Mouse (Mus musculus) heart, postnatal 25 days (tissue): ENCODE results near the gene Gpr45. TPM values are rescaled to one million over a fixed set of nuclear protein-coding genes. Genes with fewer than 3 reads are reported as not detected.

Source experiments
- DNase-seq: peaks from one replicate; pipeline ENCODE4 v3.0.0; 2022; ENCODE audit warnings: low spot score
- intact Hi-C: fragments of 180-260 bp; cut with DNase I; formaldehyde crosslinking; loops from one replicate; pipeline ENCODE4 v1.15.1; 2025
- microRNA-seq: library from miRNA; unstranded; fragments of <30 nt; microRNA quantifications from one replicate; pipeline ENCODE4 v1.2.0, GENCODE M21; 2022
- total RNA-seq, 2 experiments: library from RNA; stranded (reverse); gene quantifications; 2 replicates each; pipeline ENCODE4 v1.2.3; 2021

The Gpr45 gene
- total RNA-seq, 2 experiments from 2014 or later = 0.23 to 0.34 TPM

GRCm38 (mm10) chr1:43045204-43045982 is 92.7 kb downstream of the Gpr45 start:
- no peak for DNase-seq
- intact Hi-C loops = no loop called here

GRCm38 (mm10) chr1:43046990-43047389 is 94.3 kb downstream of the Gpr45 start:
- intact Hi-C loops = no loop called here
- DNase-seq = no peak

- no peak for DNase-seq
- intact Hi-C loops = no loop called here
Measured at GRCm38 (mm10) chr1:43047811-43048210, 95.1 kb downstream of the Gpr45 start.

GRCm38 (mm10) chr1:43051903-43052302 is 99.2 kb downstream of the Gpr45 start:
- no peak for DNase-seq
- intact Hi-C loops = no loop called here

GRCm38 (mm10) chr1:43065615-43066310 is 113.1 kb downstream of the Gpr45 start:
- DNase-seq = no peak
- intact Hi-C loops = loop anchor here (1.0 kb wide), 1 partner anchor 150 kb away; no protein-coding TSS in a partner anchor

GRCm38 (mm10) chr1:43066573-43066972 is 113.9 kb downstream of the Gpr45 start:
- DNase-seq = no peak
- intact Hi-C loops = loop anchor here (1.0 kb wide), 1 partner anchor 151 kb away; no protein-coding TSS in a partner anchor

GRCm38 (mm10) chr1:43067551-43067950 is 114.9 kb downstream of the Gpr45 start:
- intact Hi-C loops = no loop called here
- no peak for DNase-seq

- intact Hi-C loops = no loop called here
- DNase-seq = no peak
Measured at GRCm38 (mm10) chr1:43070726-43071125, 118.1 kb downstream of the Gpr45 start.

GRCm38 (mm10) chr1:43072028-43072427 is 119.4 kb downstream of the Gpr45 start:
- intact Hi-C loops = no loop called here
- DNase-seq = no peak

GRCm38 (mm10) chr1:43072561-43072960 is 119.9 kb downstream of the Gpr45 start:
- DNase-seq = no peak
- intact Hi-C loops = no loop called here

GRCm38 (mm10) chr1:43074791-43075190 is 122.1 kb downstream of the Gpr45 start:
- no peak for DNase-seq
- intact Hi-C loops = no loop called here

GRCm38 (mm10) chr1:43078124-43078523 is 125.5 kb downstream of the Gpr45 start:
- intact Hi-C loops = no loop called here
- no peak for DNase-seq

GRCm38 (mm10) chr1:43082946-43083345 is 130.3 kb downstream of the Gpr45 start:
- no peak for DNase-seq
- intact Hi-C loops = no loop called here

Small RNAs within 50 kb of the gene (microRNA-seq; reads per million reads assigned to microRNA genes)
- not detected for gene Gm24001

Other genes with a start within 250 kb of the Gpr45 start
- gene Mrps9, start 101.6 kb upstream of the Gpr45 start, total RNA-seq = 100 to 1,000 TPM; 104 to 111 TPM
- gene Tgfbrap1, start 145.8 kb downstream of the Gpr45 start, total RNA-seq = 10 to 100 TPM; 12.9 to 13.2 TPM
- gene AI597479, start 145.8 kb downstream of the Gpr45 start, total RNA-seq = 10 to 100 TPM; 18.6 to 19.5 TPM
- gene Fhl2, start 244.1 kb downstream of the Gpr45 start, total RNA-seq = 1,000 to 10,000 TPM; 2,139 to 2,275 TPM